Mouse (Mus musculus): ENCODE results near the gene Trub2.

Gene Trub2

DNA sequence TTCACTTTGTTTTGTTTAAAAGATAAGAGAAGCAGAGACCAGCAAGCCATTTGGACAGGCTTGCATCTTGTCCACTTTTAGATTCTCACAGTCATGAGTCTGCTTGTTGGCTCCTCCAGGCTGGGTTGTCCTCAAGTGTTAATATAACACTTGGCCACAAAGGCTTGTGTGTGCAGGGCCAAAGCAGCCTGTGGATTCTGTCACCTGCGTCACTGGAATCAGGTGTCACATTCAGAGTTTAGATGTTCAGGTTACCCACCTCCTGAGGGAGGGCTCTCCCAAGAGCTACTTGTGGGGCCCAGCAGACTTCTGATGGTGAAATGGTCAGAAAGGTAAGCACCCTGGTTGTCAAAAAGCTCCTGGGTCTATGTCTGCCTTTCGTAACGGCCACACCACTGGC, 65.2 kb downstream of the Trub2 start:
- peak in 1 of 2 experiments; percentile 39 for DNase-seq

DNA sequence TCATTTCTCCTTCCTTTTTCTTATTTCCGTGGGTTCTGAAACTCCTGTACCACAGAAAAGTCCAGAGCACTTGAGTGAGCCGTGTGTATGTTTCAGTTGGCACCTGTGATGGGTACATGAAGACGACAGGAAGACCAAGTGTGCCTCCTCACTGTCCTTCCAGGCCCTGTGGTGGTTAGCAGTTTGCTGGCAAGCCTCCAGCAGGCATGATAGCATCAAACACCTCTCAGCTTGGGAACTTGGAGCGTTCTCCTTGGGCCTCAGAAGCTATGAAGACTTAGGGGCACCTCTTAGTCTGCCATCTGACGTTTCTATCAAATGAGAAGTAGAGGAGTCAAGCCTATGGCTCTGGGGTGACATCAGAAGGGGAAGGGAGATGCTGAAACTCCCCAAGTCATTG, 69.7 kb downstream of the Trub2 start:
- DNase-seq = no peak

DNA sequence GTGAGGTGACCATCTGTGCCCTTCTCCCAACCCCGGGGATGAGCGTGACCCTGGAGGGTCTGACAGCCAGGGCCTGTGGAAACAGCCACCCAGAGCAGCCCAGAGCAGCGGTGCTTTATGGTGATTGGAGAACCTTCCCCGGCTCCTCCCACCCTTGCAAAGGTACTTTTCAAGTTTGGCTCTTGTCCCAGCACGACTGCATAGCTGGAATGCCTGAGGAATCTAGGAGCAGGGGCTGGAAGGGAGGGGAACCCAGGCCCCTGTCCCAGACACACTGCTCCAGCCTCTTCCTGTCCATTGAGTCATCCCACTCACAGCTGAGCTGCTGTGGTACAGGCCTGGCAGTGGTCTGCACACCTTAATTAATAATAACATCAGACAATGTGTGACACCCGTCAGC, 71.6 kb downstream of the Trub2 start:
- peak; percentile 71 to 83 for DNase-seq

DNA sequence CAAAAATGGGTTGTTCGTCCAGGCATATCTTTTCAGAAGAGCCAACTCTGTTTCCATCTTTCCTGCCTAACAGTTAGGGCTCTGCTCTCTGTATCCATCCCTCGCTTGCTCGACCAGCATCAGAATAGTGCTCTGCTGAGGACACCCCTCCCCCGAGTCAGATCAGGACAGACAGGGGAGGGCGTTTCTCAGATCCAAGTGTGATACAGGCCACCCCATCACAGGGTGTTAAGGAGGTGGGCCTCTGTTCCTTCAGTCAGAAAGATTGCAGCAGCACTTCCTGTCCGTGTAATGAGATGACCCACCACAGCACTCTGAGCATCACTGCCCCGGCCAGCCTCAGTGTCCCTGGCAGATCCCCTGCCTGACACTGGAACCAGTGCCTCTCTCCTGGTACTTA, 72.2 kb downstream of the Trub2 start:
- DNase-seq = no peak

DNA sequence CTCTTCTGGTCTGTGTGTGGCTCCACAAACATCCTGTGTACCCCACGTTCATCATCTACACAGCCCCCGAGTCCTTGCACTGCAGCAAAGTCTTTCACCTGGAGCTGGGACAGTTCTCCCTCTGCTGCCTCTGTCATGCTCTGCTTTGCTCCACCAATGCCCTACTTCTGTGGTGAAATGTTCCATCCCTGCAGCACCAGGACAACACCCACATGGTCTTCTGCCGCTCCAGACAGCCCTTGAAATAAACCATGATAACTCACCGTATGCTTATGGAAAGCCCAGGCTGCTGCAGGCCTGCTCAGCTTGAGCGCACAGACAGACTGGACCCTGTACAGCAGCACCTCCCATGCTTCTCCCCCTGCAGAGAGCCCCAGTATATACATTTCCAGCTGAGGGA, 74.2 kb downstream of the Trub2 start:
- no peak for DNase-seq

DNA sequence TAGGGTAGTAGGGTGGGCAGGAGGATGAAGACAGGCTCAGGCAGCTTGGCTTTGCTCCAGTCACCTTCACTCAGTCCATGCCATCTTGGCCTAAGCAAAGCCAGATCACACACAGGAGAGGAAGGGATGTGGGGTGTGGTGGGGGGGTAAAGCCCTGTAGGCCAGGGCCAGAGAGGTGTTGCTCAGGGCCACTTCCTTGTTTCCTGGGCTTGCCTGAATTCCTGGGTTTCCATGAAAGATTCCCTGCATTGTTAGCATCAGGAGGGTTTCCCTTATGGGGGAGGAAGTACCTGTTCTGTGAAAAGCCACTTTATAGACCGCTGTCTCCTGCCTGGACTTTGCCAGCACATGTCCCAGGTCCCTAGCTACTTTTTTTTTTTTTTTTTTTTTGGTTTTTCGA, 74.8 kb downstream of the Trub2 start:
- no peak for DNase-seq

DNA sequence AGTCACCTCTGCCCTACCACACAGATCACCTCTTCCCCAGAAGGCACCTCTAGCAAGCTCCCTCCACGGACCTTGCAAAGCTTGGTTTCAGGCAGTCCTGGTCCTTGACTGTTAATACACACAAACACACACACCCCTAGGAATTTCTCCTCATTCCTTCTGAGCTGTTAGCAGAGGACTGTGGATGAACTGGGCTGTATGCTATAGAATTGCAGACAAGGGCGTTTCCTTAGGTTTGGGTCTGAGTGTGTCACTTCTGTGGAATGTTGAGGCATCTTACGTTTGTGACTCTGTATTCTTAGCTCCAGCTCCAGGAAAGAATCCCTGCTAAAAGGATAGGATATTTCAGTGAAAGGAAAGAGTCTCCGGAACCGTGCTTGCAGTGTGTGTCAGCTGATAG, 76.4 kb downstream of the Trub2 start:
- DNase-seq = no peak

Measured in lung, postnatal 4 days (tissue).